Mouse (Mus musculus) myocyte (in vitro differentiated cells): ENCODE measurements around the gene Fam13a.

Experiments
- E2F4 ChIP-seq: IDR thresholded peaks from one replicate; pipeline ENCODE4 v1.6.1; 2011; ENCODE audit warnings: mild to moderate bottlenecking, control low read depth, moderate library complexity; ENCODE audit not compliant: insufficient read depth
- MAX ChIP-seq: IDR thresholded peaks from one replicate; pipeline ENCODE4 v1.6.1; 2011; ENCODE audit warnings: low read depth, mild to moderate bottlenecking, control low read depth
- MYOD1 ChIP-seq, 3 experiments: IDR thresholded peaks; one replicate each; pipeline ENCODE4 v1.6.1; 2011; ENCODE audit warnings: control low read depth in 2 of 3, low read depth in 2 of 3, mild to moderate bottlenecking in 2 of 3, moderate library complexity in 1 of 3; ENCODE audit not compliant: insufficient read length in 2 of 3, control insufficient read depth in 1 of 3
- POLR2A ChIP-seq: IDR thresholded peaks from one replicate; pipeline ENCODE4 v1.6.1; 2011; ENCODE audit warnings: low read depth, mild to moderate bottlenecking, control low read depth, moderate library complexity; ENCODE audit not compliant: insufficient read length
- POLR2AphosphoS2 ChIP-seq: IDR thresholded peaks from one replicate; pipeline ENCODE4 v1.6.1; 2011; ENCODE audit warnings: low read depth, control low read depth; ENCODE audit not compliant: insufficient read length
- USF1 ChIP-seq: IDR thresholded peaks from one replicate; pipeline ENCODE4 v1.6.1; 2011; ENCODE audit warnings: low read depth, mild to moderate bottlenecking, control low read depth, moderate library complexity

- TF ChIP-seq POLR2A (no peak), MAX (no peak), POLR2AphosphoS2 (no peak), USF1 (no peak), E2F4 (no peak), MYOD1 (IDR thresholded peaks at IDR 0.05; ENCODE audit: control insufficient read depth in 1 of 3, insufficient read length in 2 of 3, low read depth in 2 of 3) (no peak)
Measured at GRCm38 (mm10) chr6:58950410-58950809, 73.9 kb downstream of the Fam13a start.
